Mouse (Mus musculus) heart, postnatal 0 days (tissue): Measurements from ENCODE around the gene Serpina7.

Experiments used
- CTCF ChIP-seq: IDR thresholded peaks from 2 replicates; pipeline ENCODE4 v1.5.1; 2016; ENCODE audit warnings: antibody characterized with exemption, control low read depth, low read depth
- EP300 ChIP-seq: IDR thresholded peaks from 2 replicates; pipeline ENCODE4 v1.6.1; 2016; ENCODE audit warnings: antibody characterized with exemption, low read depth

DNA sequence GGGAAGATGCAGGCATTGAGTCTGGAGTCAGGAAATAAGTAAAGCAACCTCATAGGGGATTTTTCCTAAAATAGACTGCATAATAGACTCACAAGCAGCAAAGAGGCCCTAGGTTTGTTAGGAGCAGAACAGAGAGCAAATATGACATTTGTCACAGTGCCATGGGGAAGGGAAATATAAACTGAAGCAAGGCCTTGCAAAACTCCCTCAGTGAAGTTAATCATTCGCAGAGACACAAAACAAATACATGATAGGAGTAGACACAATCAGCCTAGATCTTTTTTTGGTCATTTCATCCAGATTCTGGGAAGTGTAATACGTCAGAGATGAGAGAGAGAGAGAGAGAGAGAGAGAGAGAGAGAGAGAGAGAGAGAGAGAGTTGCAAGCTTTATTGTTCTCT lies 45.7 kb downstream of the Serpina7 start:
- TF ChIP-seq CTCF: no peak
- TF ChIP-seq EP300: no peak
